Comparison of ENCODE assay signal across 19 mouse cellular contexts in the genomic region with DNA sequence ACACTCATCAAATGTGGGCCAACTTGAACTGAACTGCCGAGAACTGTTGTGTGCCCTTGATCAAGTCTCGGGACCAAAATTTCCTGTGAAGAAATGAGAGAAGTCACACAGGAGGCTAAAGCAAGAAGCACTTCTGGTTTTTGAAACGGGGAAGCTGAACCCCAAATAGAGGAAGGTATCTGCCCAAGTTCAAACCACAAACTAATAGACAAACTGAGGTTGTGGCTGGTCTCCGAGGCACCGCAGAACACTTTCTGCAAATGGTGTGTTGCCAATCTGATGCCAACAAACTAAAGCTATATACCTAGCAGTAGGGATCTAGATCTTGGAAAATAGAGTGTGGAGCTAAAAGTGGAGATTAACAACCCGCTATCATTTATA. TPM values are rescaled to one million over a fixed set of nuclear protein-coding genes. Genes with fewer than 3 reads are reported as not detected.
DNase-seq lines count a peak whose midpoint lies in the region; ATAC-seq and TF ChIP-seq lines count a peak whose summit lies in the region.
"Had no signal": no experiment of that assay in that cellular context is flagged by ENCODE, and none has a peak within 500 bp of the region (broad histone marks: within the 10 kb centered on the region; RNA-seq: fewer than 3 reads in every experiment).

No protein-coding gene starts in this region.

- no peak for ATAC-seq in heart, embryonic 11.5 days (replicated peaks; ENCODE audit: insufficient number of reproducible peaks, low FRiP score, low TSS enrichment)
- ATAC-seq in stomach, embryonic 14.5 days (ENCODE audit: insufficient number of reproducible peaks, insufficient read depth, low FRiP score, low read depth): no peak
- ATAC-seq in stomach, postnatal 0 days (ENCODE audit: low FRiP score, low TSS enrichment): no peak
- ATAC-seq in limb, embryonic 13.5 days (ENCODE audit: low FRiP score, low read depth): no peak
- ATAC-seq: forebrain, embryonic 14.5 days had no signal

- H3K27me3 ChIP-seq in heart, embryonic 10.5 days (ENCODE audit: insufficient read depth, poor library complexity, severe bottlenecking): no peaks in the 10 kb centered on the region
- H3K27me3 ChIP-seq in heart, embryonic 11.5 days (ENCODE audit: control insufficient read depth, insufficient read depth, low read length): no peaks in the 10 kb centered on the region
- H3K27me3 ChIP-seq in stomach, embryonic 14.5 days (ENCODE audit: control insufficient read depth, insufficient read depth, low read length): no peaks in the 10 kb centered on the region
- no peaks in the 10 kb centered on the region for H3K27me3 ChIP-seq in stomach, postnatal 0 days (ENCODE audit: control insufficient read depth, insufficient read depth, low read length)
- no peaks in the 10 kb centered on the region for H3K27me3 ChIP-seq in limb, embryonic 13.5 days
- H3K27me3 ChIP-seq: hindbrain, embryonic 15.5 days; midbrain, embryonic 12.5 days had no signal

- 0 out of 2 replicates have a peak overlapping the region, but pooled peaks have one; percentile 11 for H3K27ac ChIP-seq in heart, embryonic 10.5 days
- no peak overlapping the region for H3K27ac ChIP-seq in heart, embryonic 11.5 days (ENCODE audit: low read depth, low read length)
- 0 out of 2 replicates have a peak overlapping the region, but pooled peaks have one; percentile 12 for H3K27ac ChIP-seq in stomach, embryonic 14.5 days (ENCODE audit: low read length)
- H3K27ac ChIP-seq in stomach, postnatal 0 days (replicated peaks): no peak overlapping the region
- peak overlapping the region; percentile 28; the same call in 1 of the 2 replicates for H3K27ac ChIP-seq in limb, embryonic 13.5 days
- H3K27ac ChIP-seq: hindbrain, embryonic 15.5 days; midbrain, embryonic 12.5 days had no signal

- no peak for TF ChIP-seq EP300 in stomach, postnatal 0 days (optimal IDR thresholded peaks at IDR 0.05)

- WGBS in heart, embryonic 10.5 days: 80% methylated on average over 6 of the region's 6 CpGs
- WGBS in heart, embryonic 11.5 days (ENCODE audit: insufficient replicate concordance): 74% methylated on average over 6 of the region's 6 CpGs
- 72% methylated on average over 6 of the region's 6 CpGs for WGBS in stomach, embryonic 14.5 days
- 63% methylated on average over 6 of the region's 6 CpGs for WGBS in stomach, postnatal 0 days
- WGBS in limb, embryonic 13.5 days: 61% methylated on average over 6 of the region's 6 CpGs

- H3K4me2 ChIP-seq in heart, embryonic 11.5 days: no peak overlapping the region
- no peak overlapping the region for H3K4me2 ChIP-seq in stomach, embryonic 14.5 days (replicated peaks; ENCODE audit: low read depth, low read length)
- H3K4me2 ChIP-seq in stomach, postnatal 0 days (replicated peaks; ENCODE audit: low read depth): no peak overlapping the region
- no peak overlapping the region for H3K4me2 ChIP-seq in limb, embryonic 13.5 days (replicated peaks)
- H3K4me2 ChIP-seq: hindbrain, embryonic 15.5 days; lung, embryonic 14.5 days; midbrain, embryonic 12.5 days had no signal

- H3K36me3 ChIP-seq in heart, embryonic 10.5 days: no peaks in the 10 kb centered on the region
- no peaks in the 10 kb centered on the region for H3K36me3 ChIP-seq in heart, embryonic 11.5 days (ENCODE audit: control insufficient read depth, insufficient read depth, low read length)
- H3K36me3 ChIP-seq in stomach, embryonic 14.5 days (ENCODE audit: control insufficient read depth, insufficient read depth, low read length): no peaks in the 10 kb centered on the region
- H3K36me3 ChIP-seq in stomach, postnatal 0 days (ENCODE audit: control insufficient read depth, insufficient read depth, low read length): no peaks in the 10 kb centered on the region
- no peaks in the 10 kb centered on the region for H3K36me3 ChIP-seq in limb, embryonic 13.5 days
- H3K36me3 ChIP-seq: hindbrain, embryonic 15.5 days; midbrain, embryonic 12.5 days had no signal

- H3K9me3 ChIP-seq in heart, embryonic 10.5 days: no peaks in the 10 kb centered on the region
- no peaks in the 10 kb centered on the region for H3K9me3 ChIP-seq in heart, embryonic 11.5 days (replicated peaks; ENCODE audit: control insufficient read depth, low read length)
- H3K9me3 ChIP-seq in stomach, embryonic 14.5 days (ENCODE audit: control insufficient read depth, low read depth, low read length): no peaks in the 10 kb centered on the region
- no peaks in the 10 kb centered on the region for H3K9me3 ChIP-seq in stomach, postnatal 0 days (ENCODE audit: control insufficient read depth, low read length)
- no peaks in the 10 kb centered on the region for H3K9me3 ChIP-seq in limb, embryonic 13.5 days
- H3K9me3 ChIP-seq: hindbrain, embryonic 15.5 days; midbrain, embryonic 12.5 days had no signal

- no peak for TF ChIP-seq CTCF in stomach, postnatal 0 days (IDR thresholded peaks at IDR 0.05; ENCODE audit: low read depth)

- H3K4me1 ChIP-seq in heart, embryonic 10.5 days: peaks cover 33% of the 10 kb centered on the region
- H3K4me1 ChIP-seq in heart, embryonic 11.5 days (ENCODE audit: control insufficient read depth, insufficient read depth, low read length): peaks cover 14% of the 10 kb centered on the region
- H3K4me1 ChIP-seq in stomach, embryonic 14.5 days (ENCODE audit: control insufficient read depth, insufficient read depth, low read length): peaks cover 23% of the 10 kb centered on the region; the same call in 1 of the 2 replicates
- H3K4me1 ChIP-seq in stomach, postnatal 0 days (replicated peaks; ENCODE audit: control insufficient read depth, insufficient read depth): no peaks in the 10 kb centered on the region
- H3K4me1 ChIP-seq in limb, embryonic 13.5 days: peaks cover 44% of the 10 kb centered on the region

- H3K4me3 ChIP-seq in heart, embryonic 10.5 days: no peak overlapping the region
- no peak overlapping the region for H3K4me3 ChIP-seq in heart, embryonic 11.5 days (ENCODE audit: low read depth, low read length)
- no peak overlapping the region for H3K4me3 ChIP-seq in stomach, embryonic 14.5 days (ENCODE audit: low read depth, low read length)
- no peak overlapping the region for H3K4me3 ChIP-seq in stomach, postnatal 0 days (ENCODE audit: low read depth, low read length)
- no peak overlapping the region for H3K4me3 ChIP-seq in limb, embryonic 13.5 days
- H3K4me3 ChIP-seq: hindbrain, embryonic 15.5 days; midbrain, embryonic 12.5 days had no signal

- H3K9ac ChIP-seq in heart, embryonic 11.5 days (ENCODE audit: low read depth, low read length): no peak overlapping the region
- no peak overlapping the region for H3K9ac ChIP-seq in stomach, embryonic 14.5 days (replicated peaks; ENCODE audit: low read depth, low read length)
- H3K9ac ChIP-seq in stomach, postnatal 0 days (ENCODE audit: low read length): no peak overlapping the region
- no peak overlapping the region for H3K9ac ChIP-seq in limb, embryonic 13.5 days
- H3K9ac ChIP-seq: hindbrain, embryonic 15.5 days; lung, embryonic 14.5 days; midbrain, embryonic 12.5 days had no signal

- DNase-seq in heart, embryonic 10.5 days (ENCODE audit: low spot score): no peak
- no peak for DNase-seq in stomach, postnatal 0 days (ENCODE audit: low spot score)
- no peak for DNase-seq in thymus, adult 18-20 months
- DNase-seq in gastrocnemius, postnatal 4 days (ENCODE audit: low spot score in 2 of 2): no peak
- DNase-seq: adrenal gland, postnatal 10 days; cerebellum, adult 9-11 months; embryo, embryonic 11 days; heart, postnatal 14 days; kidney, adult 11 months; kidney, postnatal 4 days; layer of hippocampus, postnatal 36 days; thymus, postnatal 14 days had no signal

RNA-seq across cellular contexts. Expression of gene Gpx7, which starts 21.6 kb away (rescaled TPM):
- polyA plus RNA-seq in heart, embryonic 10.5 days (2016; fragmentation: Nextera tagmentation; extraction: Ambion mirVana): 54.3 and 58.8 TPM in 2 replicates
- polyA plus RNA-seq in heart, embryonic 11.5 days (2014; fragmentation: Nextera tagmentation; extraction: Ambion mirVana): 58.8 and 60.8 TPM in 2 replicates
- polyA plus RNA-seq in stomach, embryonic 14.5 days (2014; fragmentation: Nextera tagmentation; extraction: Ambion mirVana): 65.4 and 65.8 TPM in 2 replicates
- 34.5 and 35.5 TPM in 2 replicates for polyA plus RNA-seq in stomach, postnatal 0 days (2015; fragmentation: Nextera tagmentation; extraction: Ambion mirVana)
- 88.5 and 89.8 TPM in 2 replicates for polyA plus RNA-seq in limb, embryonic 13.5 days (2015; fragmentation: Nextera tagmentation; extraction: Ambion mirVana)
- total RNA-seq in gastrocnemius, postnatal 4 days (2021): 10 to 100 TPM; 38.8 to 41.9 TPM

RNA-seq across cellular contexts. Expression of gene Tut4, which starts 30.9 kb away (rescaled TPM):
- polyA plus RNA-seq in heart, embryonic 10.5 days (2016; fragmentation: Nextera tagmentation; extraction: Ambion mirVana): 44.6 and 79.6 TPM in 2 replicates
- 48.5 and 56.1 TPM in 2 replicates for polyA plus RNA-seq in heart, embryonic 11.5 days (2014; fragmentation: Nextera tagmentation; extraction: Ambion mirVana)
- polyA plus RNA-seq in stomach, embryonic 14.5 days (2014; fragmentation: Nextera tagmentation; extraction: Ambion mirVana): 84.6 and 94.5 TPM in 2 replicates
- polyA plus RNA-seq in stomach, postnatal 0 days (2015; fragmentation: Nextera tagmentation; extraction: Ambion mirVana): 29.4 and 33.8 TPM in 2 replicates
- polyA plus RNA-seq in limb, embryonic 13.5 days (2015; fragmentation: Nextera tagmentation; extraction: Ambion mirVana): 113 and 124 TPM in 2 replicates
- total RNA-seq in gastrocnemius, postnatal 4 days (2021): 10 to 100 TPM; 39.6 to 42.8 TPM

RNA-seq across cellular contexts. Expression of gene Shisal2a, which starts 45.2 kb away (rescaled TPM):
- 3.0 and 3.5 TPM in 2 replicates for polyA plus RNA-seq in heart, embryonic 10.5 days (2016; fragmentation: Nextera tagmentation; extraction: Ambion mirVana)
- polyA plus RNA-seq in heart, embryonic 11.5 days (2014; fragmentation: Nextera tagmentation; extraction: Ambion mirVana): 1.3 and 2.2 TPM in 2 replicates
- 2.0 and 2.8 TPM in 2 replicates for polyA plus RNA-seq in stomach, embryonic 14.5 days (2014; fragmentation: Nextera tagmentation; extraction: Ambion mirVana)
- polyA plus RNA-seq in stomach, postnatal 0 days (2015; fragmentation: Nextera tagmentation; extraction: Ambion mirVana): 4.5 and 4.9 TPM in 2 replicates
- polyA plus RNA-seq in limb, embryonic 13.5 days (2015; fragmentation: Nextera tagmentation; extraction: Ambion mirVana): 7.0 and 7.4 TPM in 2 replicates
- total RNA-seq in gastrocnemius, postnatal 4 days (2021): not detected
- total RNA-seq: heart, postnatal 14 days; layer of hippocampus, postnatal 36 days had no signal

Comparison
In these comparisons a context has a peak if more than half of its experiments do, and no peak if none do; other contexts are left out.
1. H3K27ac ChIP-seq: peak in heart, embryonic 10.5 days (single experiment), stomach, embryonic 14.5 days (single experiment) and limb, embryonic 13.5 days (single experiment); none in heart, embryonic 11.5 days (single experiment) and stomach, postnatal 0 days (single experiment).